In genomic region chr8:126567674-126568073, GRCm38 (mm10) we compare ENCODE assay signal across 11 mouse cellular contexts. TPM values are rescaled to one million over a fixed set of nuclear protein-coding genes. Genes with fewer than 3 reads are reported as not detected.
DNase-seq lines count a peak whose midpoint lies in the region; ATAC-seq and TF ChIP-seq lines count a peak whose summit lies in the region.
"Had no signal": no experiment of that assay in that cellular context is flagged by ENCODE, and none has a peak within 500 bp of the region (broad histone marks: within the 10 kb centered on the region; RNA-seq: fewer than 3 reads in every experiment).

No protein-coding gene starts in this region.

- no peak for DNase-seq in spleen, adult 2 months (ENCODE audit: low read depth in 1 of 2, low spot score in 2 of 2)
- DNase-seq in spleen, adult 18-20 months: no peak
- DNase-seq in retina, embryonic 14.5 days (ENCODE audit: low spot score): peak; percentile 69
- no peak for DNase-seq in layer of hippocampus, postnatal 36 days
- DNase-seq: lung, postnatal 14 days; right cerebral cortex, adult 18-20 months had no signal

- ATAC-seq in forebrain, embryonic 15.5 days (replicated peaks): no peak
- ATAC-seq in forebrain, embryonic 16.5 days: no peak
- ATAC-seq in heart, embryonic 14.5 days (ENCODE audit: insufficient number of reproducible peaks, insufficient read depth, low FRiP score, low read depth): no peak
- no peak for ATAC-seq in frontal cortex, adult (ENCODE audit: low TSS enrichment)

- TF ChIP-seq CTCF in spleen, adult 2 months (IDR thresholded peaks at IDR 0.05; ENCODE audit: extremely low read depth, insufficient read depth, insufficient read length, insufficient replicate concordance): no peak

- H3K4me3 ChIP-seq in forebrain, embryonic 15.5 days: no peak overlapping the region
- no peak overlapping the region for H3K4me3 ChIP-seq in forebrain, embryonic 16.5 days (replicated peaks; ENCODE audit: low read length)
- H3K4me3 ChIP-seq in spleen, adult 2 months (ENCODE audit: extremely low read depth, insufficient read depth, insufficient read length): no peak overlapping the region
- no peak overlapping the region for H3K4me3 ChIP-seq in heart, embryonic 14.5 days (ENCODE audit: control insufficient read depth in 1 of 2, insufficient read depth in 1 of 2, low read depth in 1 of 2, low read length in 2 of 2)
- H3K4me3 ChIP-seq: erythroblast, embryonic 14.5 days had no signal

- H3K9me3 ChIP-seq in forebrain, embryonic 15.5 days: no peaks in the 10 kb centered on the region
- H3K9me3 ChIP-seq in forebrain, embryonic 16.5 days (ENCODE audit: control insufficient read depth, low read length): no peaks in the 10 kb centered on the region
- H3K9me3 ChIP-seq in heart, embryonic 14.5 days (ENCODE audit: control insufficient read depth, low read length): no peaks in the 10 kb centered on the region

- peak overlapping the region; percentile 68; the same call in 1 of the 2 replicates for H3K27ac ChIP-seq in forebrain, embryonic 15.5 days (replicated peaks)
- no peak overlapping the region for H3K27ac ChIP-seq in forebrain, embryonic 16.5 days (ENCODE audit: low read length)
- 0 out of 2 replicates have a peak overlapping the region, but pooled peaks have one; percentile 16 for H3K27ac ChIP-seq in spleen, adult 2 months (ENCODE audit: insufficient read depth, low read length)
- H3K27ac ChIP-seq in heart, embryonic 14.5 days (replicated peaks in 1 of 2; ENCODE audit: control insufficient read depth in 1 of 2, insufficient read depth in 1 of 2, low read depth in 2 of 2, low read length in 2 of 2): peak overlapping the region; percentile 99

- H3K9ac ChIP-seq in forebrain, embryonic 15.5 days (replicated peaks): no peak overlapping the region
- no peak overlapping the region for H3K9ac ChIP-seq in forebrain, embryonic 16.5 days (replicated peaks; ENCODE audit: low read depth, low read length)
- H3K9ac ChIP-seq in heart, embryonic 14.5 days (ENCODE audit: low read length): peak overlapping the region; percentile 73

- no peaks in the 10 kb centered on the region for H3K36me3 ChIP-seq in forebrain, embryonic 15.5 days
- H3K36me3 ChIP-seq in forebrain, embryonic 16.5 days (ENCODE audit: control insufficient read depth, insufficient read depth): no peaks in the 10 kb centered on the region
- H3K36me3 ChIP-seq in spleen, adult 2 months (ENCODE audit: control insufficient read depth, insufficient read depth, low read length): no peaks in the 10 kb centered on the region
- no peaks in the 10 kb centered on the region for H3K36me3 ChIP-seq in heart, embryonic 14.5 days (ENCODE audit: control insufficient read depth, insufficient read depth, low read length)

- no peak overlapping the region for H3K4me2 ChIP-seq in forebrain, embryonic 15.5 days (replicated peaks)
- no peak overlapping the region for H3K4me2 ChIP-seq in forebrain, embryonic 16.5 days (ENCODE audit: low read length)
- H3K4me2 ChIP-seq in heart, embryonic 14.5 days (ENCODE audit: low read length): peak overlapping the region; percentile 62

- no peak for TF ChIP-seq POLR2A in spleen, adult 2 months (IDR thresholded peaks at IDR 0.05; ENCODE audit: low read depth, low read length)

- H3K4me1 ChIP-seq in forebrain, embryonic 15.5 days: peaks cover 27% of the 10 kb centered on the region
- H3K4me1 ChIP-seq in forebrain, embryonic 16.5 days (replicated peaks; ENCODE audit: control insufficient read depth, insufficient read depth, low read length): peaks cover 21% of the 10 kb centered on the region
- H3K4me1 ChIP-seq in spleen, adult 2 months (ENCODE audit: control insufficient read depth, insufficient read depth, insufficient read length): peaks cover 26% of the 10 kb centered on the region; the same call in 1 of the 2 replicates
- H3K4me1 ChIP-seq in heart, embryonic 14.5 days (ENCODE audit: control insufficient read depth in 2 of 2, insufficient read depth in 2 of 2, low read length in 2 of 2): peaks cover 37 to 46% of the 10 kb centered on the region in 2 experiments

- WGBS in forebrain, embryonic 15.5 days: 60% methylated on average over 2 of the region's 2 CpGs
- 71% methylated on average over 2 of the region's 2 CpGs for WGBS in forebrain, embryonic 16.5 days
- 39% methylated on average over 2 of the region's 2 CpGs for WGBS in spleen, adult 2 months
- 33% methylated on average over 2 of the region's 2 CpGs for whole genome bisulfite sequencing in heart, embryonic 14.5 days

- no peaks in the 10 kb centered on the region for H3K27me3 ChIP-seq in forebrain, embryonic 15.5 days
- no peaks in the 10 kb centered on the region for H3K27me3 ChIP-seq in forebrain, embryonic 16.5 days (replicated peaks; ENCODE audit: control insufficient read depth, insufficient read depth, low read length)
- H3K27me3 ChIP-seq in spleen, adult 2 months (ENCODE audit: control insufficient read depth, insufficient read depth, low read length): no peaks in the 10 kb centered on the region
- H3K27me3 ChIP-seq in heart, embryonic 14.5 days (ENCODE audit: control insufficient read depth, insufficient read depth, low read length): no peaks in the 10 kb centered on the region

RNA-seq across cellular contexts. Expression of gene Irf2bp2, which starts 26.1 kb away (rescaled TPM):
- polyA plus RNA-seq in forebrain, embryonic 15.5 days (2015; fragmentation: Nextera tagmentation; extraction: Ambion mirVana): 10.5 and 11.1 TPM in 2 replicates
- polyA plus RNA-seq in forebrain, embryonic 16.5 days (2015; fragmentation: Nextera tagmentation; extraction: Ambion mirVana): 10.1 and 10.7 TPM in 2 replicates
- polyA plus RNA-seq in spleen, adult 2 months (2012; rRNA removed): 49.6 and 83.0 TPM in 2 replicates
- 8.1 and 9.1 TPM in 2 replicates for polyA plus RNA-seq in heart, embryonic 14.5 days (2014; fragmentation: Nextera tagmentation; extraction: Ambion mirVana)
- 10 to 100 TPM; 61.4 to 61.6 TPM for total RNA-seq in layer of hippocampus, postnatal 36 days (2021)
